Mouse (Mus musculus): Measurements from ENCODE around the gene Ccdc182. TPM values are rescaled to one million over a fixed set of nuclear protein-coding genes. Genes with fewer than 3 reads are reported as not detected.

The Ccdc182 gene
- polyA plus RNA-seq (2017; shearing (Covaris generic)) = not detected

DNA sequence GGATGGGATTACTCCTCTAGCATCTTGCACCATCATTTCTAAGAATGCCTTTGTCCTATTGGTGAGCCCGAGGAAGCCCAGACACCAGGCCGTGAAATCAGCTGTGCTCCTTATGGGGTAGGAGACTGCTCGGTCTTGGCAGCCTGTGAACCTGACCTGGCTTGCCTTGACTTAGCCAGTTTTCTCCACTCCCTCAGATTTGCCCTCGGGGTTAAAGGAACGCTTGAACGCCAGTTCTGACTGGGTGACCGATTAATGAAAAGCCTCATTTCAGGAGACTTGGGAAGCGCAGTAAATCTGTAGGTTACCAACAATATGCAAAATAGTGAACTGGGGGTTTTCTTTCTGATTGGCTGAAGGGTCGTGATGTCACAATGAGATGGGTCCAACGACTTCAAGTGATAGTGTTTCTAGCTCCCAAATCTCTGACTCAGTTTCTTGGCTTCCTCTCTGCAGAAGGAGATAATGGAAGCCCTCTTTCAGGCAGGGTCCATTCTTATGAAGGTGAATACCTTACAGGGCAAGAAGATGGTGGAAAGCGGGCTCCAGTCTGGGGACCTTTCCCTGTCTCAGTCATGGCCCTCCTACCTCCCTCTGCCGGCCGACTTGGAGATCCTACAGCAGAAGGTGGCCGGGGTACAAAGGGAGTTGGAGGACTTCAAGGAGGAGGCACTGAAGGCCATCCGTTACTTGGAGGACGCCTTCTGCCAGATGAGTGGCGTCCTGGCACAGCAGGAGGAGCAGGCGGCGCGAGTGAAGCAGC is at the start of gene Ccdc182:
TSS of gene Ccdc182 (plus strand) at position 428 of the 763 bp plus-strand sequence.
- no peak for ATAC-seq

DNA sequence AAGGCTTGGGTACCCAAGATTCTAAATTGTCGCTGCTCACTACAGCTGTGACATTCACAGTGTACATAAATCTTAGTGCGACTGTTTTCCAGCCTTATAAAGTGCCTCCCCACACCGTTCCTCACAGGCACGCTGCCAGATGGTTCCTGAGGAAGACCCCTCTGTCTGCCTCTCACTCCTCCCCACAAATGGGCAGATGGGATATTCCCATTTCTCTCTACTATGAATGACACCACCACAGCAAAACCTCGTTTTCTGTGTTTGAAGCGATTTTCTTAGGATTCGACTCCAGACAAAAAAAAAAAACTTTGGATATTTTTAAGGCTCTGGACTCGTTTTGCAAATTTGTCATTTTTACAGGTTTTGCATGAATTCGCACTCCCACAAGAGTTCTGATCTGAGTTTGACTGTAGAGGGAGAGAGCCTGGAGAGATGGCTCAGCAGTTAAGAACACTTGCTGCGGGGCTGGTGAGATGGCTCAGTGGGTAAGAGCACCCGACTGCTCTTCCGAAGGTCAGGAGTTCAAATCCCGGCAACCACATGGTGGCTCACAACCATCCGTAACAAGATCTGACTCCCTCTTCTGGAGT is 48.2 kb upstream of the Ccdc182 start:
- no peak for ATAC-seq

DNA sequence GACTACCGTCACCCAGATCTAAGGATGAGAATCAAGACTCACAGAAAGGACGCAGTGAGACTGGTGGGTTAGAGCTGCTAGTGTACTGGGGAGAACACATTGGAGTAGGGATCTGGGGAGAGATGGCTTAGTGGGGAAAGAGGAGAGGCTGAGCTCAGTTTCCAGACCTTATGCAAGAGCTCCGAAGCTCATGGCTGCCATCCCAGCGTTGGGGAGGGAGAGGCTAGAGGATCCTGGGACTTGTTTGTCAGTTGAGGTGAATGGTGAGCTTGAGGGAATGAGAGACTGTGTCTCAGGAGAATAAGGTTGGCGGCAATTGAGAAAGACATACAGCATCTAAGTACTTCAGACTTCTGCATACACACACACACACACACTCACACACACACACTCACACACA is 45.2 kb upstream of the Ccdc182 start:
- no peak for ATAC-seq

DNA sequence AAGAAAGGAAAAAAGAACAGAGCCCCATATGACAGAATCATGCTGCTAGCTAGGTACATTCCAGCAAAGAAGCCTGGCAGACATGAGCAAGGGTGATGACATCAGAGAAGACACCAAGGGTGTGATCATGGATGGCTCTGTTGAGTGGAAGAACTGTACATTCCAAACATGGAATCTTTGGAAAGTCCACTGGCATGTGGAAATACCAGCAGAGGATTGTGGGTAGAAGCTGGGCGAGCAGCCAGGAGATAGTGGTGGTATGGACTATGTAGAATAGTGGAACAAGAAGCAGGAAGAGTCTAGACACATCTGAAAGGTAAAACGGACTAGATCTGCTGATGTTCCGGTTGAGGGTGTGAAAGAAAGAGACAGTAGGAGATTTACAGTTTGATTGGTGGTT is 43.3 kb upstream of the Ccdc182 start:
- ATAC-seq = no peak

DNA sequence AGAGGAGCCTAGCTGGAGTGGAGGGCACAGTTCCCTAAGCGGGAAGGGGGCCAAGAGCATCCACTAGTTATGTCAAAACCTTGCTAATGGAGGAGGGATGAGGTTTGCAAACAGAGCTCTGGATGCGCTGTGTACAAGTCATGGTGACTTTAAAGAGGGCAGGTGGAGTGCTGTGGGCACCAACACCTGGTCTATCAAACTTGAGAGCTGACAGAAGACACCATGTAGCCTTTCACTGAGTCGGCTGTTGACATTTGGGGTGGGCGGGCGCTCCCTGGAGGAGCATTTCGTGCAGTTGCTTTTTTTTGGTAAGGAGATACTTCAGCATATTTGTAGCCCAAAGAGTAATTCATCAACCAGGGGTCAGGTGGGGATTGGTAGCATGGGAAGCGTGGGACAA is 42.6 kb upstream of the Ccdc182 start:
- ATAC-seq = no peak

DNA sequence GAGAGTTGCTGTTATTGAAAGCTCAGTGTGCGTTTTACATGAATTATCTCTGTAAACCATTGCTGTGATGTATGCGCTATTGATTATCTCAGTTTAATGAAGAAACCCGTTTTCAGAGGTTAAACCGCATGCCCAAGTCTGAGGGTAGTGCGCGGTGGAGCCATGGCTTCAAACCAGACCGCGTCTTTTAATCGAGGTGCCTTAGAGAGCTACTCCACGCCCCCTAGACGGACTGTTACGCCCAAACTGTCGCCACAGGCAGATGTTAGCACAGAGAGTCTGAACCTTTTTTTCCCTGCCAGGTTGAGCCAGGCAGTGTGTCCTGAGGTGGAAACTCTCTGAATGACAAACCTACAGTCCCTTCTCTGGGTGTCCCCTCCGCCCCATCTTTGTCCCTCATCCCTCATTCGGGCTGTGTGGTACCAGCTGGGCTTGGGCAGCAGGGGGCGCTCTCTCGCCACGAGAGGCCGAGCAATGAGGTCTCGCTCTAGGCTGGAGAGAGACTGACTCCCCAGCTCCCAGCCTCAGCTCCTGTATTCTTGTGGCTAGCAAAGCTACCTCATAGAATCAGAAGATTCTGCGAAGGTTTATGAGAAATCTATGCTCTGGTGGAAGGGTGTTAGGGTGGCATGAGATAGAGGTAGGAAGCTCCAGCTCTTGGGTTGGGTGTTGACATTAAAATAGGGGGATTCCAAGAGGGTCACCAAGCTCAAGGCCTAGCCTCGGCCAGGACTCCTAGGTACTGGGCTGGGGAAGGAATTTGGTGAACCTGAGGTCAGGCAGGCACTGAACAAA is 41.7 kb upstream of the Ccdc182 start:
- ATAC-seq = peak; percentile 65

DNA sequence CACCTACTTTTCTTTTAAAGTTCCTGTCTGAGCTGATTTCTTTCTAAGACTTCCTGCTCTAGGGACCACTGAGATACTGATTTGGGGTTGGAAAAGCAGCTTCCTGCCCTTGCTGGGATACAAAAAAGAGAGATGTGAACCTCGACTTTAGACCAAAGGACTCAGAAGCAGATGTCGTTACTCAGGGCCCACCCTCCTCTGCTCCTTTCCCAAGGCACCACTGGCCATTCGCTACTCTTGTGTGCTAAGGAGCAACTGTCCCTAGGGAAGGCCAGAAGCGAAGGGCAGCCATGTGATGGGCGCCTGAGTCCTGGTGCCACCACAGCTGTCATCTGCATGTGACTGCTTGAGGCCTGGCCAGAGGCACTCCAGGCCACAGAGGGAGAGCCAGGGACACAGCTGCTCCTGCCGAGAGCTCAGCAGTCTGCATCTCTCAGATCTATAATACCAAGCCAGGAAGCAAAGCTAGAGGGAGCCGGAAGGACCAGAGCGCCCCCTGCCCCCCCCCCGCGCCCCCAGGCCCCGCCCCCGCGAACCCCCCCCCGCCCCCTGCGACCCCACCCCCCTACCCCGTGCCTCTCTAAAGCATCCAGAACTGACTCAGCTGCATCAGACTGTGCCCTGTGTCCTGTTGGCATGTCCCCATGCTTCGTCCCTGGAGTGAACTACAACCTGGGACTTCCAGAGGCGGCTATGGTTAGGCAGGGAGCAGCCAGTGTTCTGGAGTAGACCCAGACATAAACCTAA is 40.9 kb upstream of the Ccdc182 start:
- no peak for ATAC-seq

DNA sequence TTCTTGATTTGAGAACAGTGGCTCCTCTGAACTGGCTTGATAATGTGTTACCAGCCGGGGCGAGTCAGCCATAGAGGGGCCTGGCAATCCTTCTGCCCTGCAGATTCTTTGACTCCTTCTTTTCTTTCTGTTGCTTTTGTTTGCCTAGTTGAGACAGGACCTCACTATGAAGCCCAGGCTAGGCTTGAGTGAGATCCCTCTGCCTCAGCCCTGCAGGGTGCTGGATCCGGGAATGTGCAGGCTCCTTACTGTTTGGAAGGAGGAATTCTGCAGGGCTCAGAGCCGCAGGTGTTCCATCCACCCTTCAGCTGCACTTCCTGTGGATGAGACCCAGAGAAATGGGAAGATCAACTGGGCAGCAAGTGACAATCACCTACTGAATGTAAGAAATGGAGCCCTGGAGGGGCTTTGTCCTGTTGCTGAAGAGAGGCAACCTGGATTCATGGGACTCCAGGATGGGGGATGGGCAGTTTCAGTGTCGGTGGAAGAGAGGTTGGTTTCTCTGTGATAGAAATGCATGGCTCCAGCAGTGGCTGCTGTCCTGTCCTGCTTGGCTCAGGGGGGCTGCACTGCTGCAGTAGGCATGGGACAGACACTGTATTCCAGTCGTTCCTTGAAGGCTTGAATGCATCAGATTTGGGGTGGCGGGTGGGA is 40.2 kb upstream of the Ccdc182 start:
- ATAC-seq = no peak

DNA sequence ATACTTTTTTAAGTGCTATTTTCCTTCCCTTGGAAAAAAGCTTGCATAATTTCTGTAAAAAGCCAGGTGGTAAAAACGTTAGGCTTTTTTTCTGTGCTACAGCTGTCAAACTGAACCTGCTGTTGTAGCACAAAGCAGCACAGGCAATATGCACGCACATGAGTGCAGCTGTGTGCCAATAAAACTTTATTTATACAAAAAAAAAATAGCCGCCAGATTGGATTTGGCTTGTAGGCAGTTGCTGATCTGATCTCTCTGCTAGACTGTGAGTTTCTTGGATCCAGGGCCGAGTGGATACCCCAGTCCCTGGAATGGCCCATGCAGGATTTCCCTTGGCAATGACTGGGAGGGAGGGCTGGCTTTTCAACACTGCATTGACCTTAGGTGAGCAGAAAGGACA is 36.2 kb upstream of the Ccdc182 start:
- ATAC-seq = no peak

DNA sequence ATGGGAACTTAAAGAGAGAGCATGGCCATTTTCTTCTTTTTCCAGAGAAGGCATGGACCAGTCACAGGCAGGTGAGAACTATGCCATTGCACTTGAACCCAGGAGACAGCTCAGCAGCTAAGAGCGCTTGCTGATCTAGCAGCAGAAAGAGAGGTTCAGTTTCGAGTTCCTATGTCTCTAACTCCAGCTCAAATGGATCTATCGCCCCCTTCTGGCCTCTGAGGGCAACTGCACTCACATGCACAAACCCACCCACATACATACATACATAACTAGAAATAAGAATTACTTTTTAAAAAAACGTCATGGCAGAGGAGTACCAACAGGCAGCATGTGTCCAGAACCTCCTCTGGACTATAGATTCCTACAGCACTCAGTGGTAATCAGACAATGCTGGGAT is 35.6 kb upstream of the Ccdc182 start:
- ATAC-seq = no peak

DNA sequence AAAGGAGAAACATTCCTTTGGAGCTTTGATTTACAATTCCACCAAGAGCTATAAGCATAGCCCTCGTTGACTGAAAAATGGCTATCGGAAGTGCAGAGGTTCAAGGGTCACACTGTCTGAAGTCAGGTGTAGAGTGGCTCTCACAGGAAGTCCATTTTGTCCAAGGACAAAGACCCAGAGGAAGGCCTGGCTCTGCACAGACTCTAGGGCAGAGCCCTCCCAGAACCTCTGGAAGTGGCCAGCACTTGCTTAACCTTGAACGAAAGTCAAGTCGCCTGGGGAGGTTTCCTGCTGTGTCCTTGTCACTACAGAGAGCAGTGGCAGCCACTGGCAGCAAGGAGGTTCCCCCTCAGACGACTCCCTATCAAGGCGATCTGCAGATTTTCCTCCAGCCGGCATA is 33.4 kb upstream of the Ccdc182 start:
- no peak for ATAC-seq

DNA sequence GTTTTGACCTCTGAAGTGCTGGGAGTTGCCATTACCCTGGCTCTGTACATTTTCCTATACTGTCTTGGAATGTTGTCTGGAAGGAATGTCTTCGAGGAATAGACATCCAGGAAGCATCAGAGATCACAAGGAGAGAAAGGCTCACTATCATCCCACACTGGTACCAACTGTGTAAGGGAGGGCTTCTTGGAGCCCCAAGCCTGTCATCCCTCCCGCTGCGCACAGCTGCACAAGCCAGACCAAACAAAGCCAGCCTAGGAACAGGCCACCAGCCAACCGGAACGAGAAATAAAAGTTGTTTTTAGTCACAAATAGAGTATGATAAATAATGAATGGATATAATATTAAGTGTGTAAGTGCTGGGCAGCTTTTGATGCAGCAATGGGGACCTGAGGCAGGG is 29.0 kb upstream of the Ccdc182 start:
- no peak for ATAC-seq

DNA sequence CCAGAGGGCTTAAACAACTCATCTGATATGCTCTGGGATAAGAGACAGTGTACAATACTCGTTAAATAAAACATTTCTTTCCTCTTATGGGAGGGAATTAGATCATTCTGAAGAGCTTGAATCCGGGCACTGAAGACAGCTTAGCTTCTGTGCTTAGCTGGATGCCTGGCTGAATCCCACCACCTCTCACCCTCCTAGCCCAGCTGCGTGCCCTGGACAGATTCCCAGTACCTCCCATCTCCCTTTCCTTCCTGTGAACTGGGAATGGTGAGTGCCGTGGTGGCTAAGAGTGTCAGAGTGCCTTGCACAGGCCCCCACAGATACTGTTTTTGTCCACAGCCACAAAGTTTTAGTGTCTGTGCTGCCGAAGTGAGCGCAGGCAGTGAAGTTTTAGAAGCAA is 27.5 kb upstream of the Ccdc182 start:
- no peak for ATAC-seq

DNA sequence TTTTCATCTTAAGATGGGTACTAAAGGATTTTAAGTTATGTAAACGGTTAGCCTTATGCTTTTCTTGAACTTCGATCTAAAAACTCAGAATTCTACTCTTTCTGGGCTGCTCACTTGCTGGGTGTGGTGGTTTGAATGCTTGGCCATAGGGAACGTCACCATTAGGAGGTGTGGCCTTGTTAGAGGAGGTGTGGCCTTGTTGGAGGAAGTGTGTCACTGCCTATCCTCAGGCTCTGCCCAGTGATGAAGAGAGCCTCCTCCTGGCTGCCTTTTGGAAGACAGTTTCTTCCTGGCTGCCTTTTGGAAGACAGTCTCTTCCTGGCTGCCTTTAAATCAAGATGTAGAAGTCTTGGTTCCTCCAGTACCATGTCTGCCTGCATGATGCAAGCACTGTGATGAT is 22.0 kb upstream of the Ccdc182 start:
- ATAC-seq = no peak

DNA sequence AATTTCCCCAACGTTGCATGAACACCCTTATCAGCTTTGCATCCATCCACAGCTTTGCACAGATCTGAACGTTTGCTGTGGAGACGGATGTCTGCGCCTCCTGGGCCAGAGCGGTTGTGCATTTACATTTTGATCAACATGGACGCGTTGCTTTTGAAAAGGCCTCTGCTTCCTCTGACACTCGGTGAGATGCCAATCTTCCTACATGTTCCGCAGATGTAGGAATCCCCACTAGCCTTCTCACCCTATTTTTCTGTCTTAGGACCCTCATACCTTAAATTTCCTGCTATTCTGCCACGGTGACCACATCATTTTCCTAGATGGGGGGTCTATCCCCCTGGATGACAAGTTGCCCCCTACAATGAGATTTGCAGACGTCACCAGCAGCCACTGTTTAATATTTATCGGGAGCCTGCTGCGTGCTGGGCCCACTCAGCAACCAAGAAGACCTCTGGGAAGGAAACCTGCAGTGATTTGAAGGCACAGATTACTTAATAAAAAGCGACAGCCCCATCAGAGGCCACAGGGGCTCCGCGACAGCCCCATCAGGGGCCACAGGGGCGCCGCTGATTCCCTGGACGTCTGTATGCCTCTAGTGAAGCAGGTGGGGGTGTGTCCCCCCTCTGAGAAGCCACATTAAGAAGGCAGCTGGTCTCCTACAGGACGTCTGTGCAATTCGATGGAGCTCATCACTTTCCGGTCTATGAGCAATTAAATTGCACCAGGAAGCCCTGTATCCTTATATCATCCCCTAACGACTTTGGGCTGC is 19.6 kb upstream of the Ccdc182 start:
- no peak for ATAC-seq

DNA sequence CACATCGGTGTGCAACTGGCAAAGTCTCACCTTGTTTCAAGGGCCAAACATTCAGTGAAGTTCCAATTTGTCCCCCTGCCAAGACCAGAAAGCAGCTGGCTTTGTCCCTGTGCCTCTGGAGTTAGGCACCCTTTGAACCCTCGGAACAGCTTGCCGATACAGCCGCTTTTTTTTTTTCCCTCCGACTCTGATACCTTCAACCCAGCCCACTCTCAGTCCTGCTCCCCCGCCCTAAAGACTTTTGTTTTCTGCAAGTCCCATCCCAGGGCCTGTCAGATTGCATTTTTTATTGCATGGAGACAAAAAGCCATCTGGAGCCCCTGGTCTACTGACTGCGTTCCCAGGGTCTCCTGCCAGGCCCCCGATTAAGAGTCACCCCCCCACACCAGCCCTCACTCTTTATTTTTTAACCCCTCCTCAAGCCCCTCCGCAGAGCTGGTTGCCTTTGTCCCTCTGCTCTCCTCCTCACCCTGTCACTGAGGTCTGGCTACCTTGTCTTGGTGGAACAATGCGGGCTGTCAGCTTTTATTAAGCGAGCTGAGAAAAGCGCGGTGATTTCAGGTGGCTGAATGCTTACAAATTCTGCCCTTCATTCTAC is 18.9 kb upstream of the Ccdc182 start:
- ATAC-seq = no peak

DNA sequence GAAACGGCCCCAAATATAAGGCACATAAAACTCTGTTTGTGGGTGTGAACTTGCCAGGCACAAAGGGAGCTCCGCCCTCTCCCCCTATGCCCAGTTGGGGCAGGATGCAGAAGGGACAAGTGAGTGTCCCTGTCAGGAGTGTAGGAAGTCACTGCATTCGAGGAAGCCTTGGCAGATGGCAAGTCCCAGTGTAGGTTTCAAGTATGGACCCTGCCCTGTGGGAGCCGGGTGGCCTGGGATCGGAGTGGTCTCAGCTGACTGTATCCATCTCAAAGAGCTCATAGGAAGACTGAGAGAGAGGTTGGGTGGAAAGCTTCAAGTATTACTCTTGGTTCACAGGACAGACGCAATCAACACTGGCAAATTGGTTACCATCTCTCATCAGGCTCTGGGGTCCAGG is 17.9 kb upstream of the Ccdc182 start:
- ATAC-seq = no peak

DNA sequence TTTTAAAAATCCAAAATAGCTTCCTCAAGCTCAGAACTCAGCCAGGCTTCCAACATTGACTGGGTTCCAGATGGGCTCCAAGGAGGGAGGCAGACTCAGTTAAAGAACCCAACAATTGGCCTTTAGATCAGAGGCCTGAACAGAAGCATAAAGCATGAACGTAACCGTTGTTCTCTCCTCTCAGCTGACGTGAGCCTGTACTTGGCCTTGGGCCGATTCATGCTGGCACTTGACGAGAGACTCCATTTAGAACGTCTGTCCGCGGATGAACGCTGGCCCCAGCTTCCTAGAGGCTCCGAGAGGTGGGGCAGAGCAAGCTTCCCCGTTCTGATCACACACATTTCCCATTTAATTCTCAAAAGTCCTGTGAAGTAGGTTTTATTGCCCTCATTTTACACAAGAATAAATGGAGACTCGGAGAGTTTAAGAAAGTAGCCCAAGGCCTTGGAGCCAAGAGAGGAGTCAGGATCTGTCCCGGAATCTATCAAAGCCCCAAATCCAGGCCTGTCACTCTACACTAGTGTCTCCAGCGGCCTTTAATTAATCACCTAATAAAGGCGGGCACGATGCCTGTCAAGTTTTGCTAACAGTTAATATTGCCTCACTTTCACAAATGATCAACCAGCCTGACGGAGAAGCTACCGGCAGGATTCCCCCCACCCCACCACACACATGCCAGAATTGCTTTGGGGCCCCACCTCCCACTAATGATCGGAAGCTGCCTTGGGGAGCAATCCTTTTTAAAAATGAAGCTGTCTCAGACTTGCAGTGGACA is 17.1 kb upstream of the Ccdc182 start:
- no peak for ATAC-seq

DNA sequence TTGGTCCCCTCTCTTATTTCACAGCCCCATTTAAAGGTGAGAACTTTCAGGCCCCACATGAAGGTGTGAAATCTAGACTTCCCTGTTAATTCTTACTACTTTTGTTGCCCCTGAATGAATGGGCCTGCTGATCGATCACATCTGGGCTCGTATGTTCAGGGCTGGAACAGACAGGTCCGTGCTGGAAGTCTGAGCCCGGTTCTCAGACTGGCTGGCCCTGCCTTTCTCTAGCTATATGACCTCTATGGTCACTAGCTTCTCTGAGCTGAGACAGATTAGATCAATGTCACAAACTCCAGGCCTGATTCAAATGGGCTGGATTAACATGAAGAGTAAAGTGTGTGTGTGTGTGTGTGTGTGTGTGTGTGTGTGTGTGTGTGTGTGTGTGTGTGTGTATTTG is 14.9 kb upstream of the Ccdc182 start:
- no peak for ATAC-seq

DNA sequence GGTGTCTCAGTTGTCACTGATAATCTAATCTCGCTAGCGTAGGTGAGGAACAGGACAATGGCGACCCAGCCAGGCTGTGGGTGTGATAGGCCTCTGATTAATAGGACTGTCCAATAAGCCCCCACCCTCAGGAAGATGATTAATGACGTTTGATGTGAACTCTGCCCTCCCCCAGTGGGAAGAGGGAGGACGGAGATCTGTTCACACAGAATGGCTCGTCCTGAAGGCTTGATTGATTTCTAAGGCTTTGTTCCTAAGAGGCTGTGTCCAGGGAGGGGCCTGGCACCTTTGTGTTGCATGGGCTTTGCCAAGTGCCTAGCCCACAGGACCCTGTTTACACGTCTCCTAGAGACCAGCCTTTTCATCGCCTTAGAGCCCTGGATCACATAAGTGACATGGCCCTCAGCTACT is 13.4 kb upstream of the Ccdc182 start:
- ATAC-seq = no peak

All from inflammation-experienced regulatory T-cells, adult 6 months (primary cell).